Mouse (Mus musculus) testis, adult 2 months (tissue): ENCODE results near the gene Ctnna2.

Experiments
- CTCF ChIP-seq: fragments of 200-500 bp; IDR thresholded peaks from 2 replicates; pipeline ENCODE4 v1.5.1; 2012; ENCODE audit warnings: low read depth, mild to moderate bottlenecking, inconsistent platforms, low read length, moderate library complexity; ENCODE audit not compliant: control insufficient read depth, insufficient read depth, insufficient replicate concordance
- POLR2A ChIP-seq: fragments of 200-500 bp; IDR thresholded peaks from 2 replicates; pipeline ENCODE4 v1.6.1; 2012; ENCODE audit warnings: low read depth, mild to moderate bottlenecking, inconsistent platforms, low read length, moderate library complexity; ENCODE audit not compliant: control insufficient read depth

DNA sequence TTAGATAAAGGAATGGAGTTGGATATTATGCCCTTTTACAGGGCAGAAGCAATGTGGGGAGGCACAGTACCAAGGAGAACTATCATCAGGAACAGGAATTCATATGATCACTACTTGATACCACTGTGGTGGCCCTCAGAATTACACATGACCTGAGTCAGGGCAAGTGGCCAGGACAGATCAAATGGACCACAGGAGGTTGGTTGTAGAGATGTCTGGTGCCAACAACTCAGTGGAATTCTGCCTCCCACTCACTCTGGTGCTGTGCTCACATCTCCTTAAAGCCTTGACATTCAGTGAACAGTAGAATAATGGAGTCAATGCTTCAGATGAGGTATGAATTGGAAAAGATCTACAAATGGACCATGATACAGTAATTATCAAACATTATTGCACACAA, 691.1 kb downstream of the Ctnna2 start:
- TF ChIP-seq CTCF: no peak
- no peak for TF ChIP-seq POLR2A
